Mouse (Mus musculus) right cerebral cortex, postnatal 36 days (tissue): ENCODE results near the gene Fam198a.
A peak's percentile ranks its signal among the peaks of the same experiment; 100 is the strongest.

ENCODE experiments used
- DNase-seq, 2 experiments: peaks; one replicate each; pipeline ENCODE4 v3.0.0; 2022; ENCODE audit warnings: low spot score in 2 of 2, mixed read lengths in 1 of 2

Fam198a gene

GRCm38 (mm10) chr9:121926634-121927405 lies 24.0 kb upstream of the Fam198a start:
- DNase-seq = no peak

DNA sequence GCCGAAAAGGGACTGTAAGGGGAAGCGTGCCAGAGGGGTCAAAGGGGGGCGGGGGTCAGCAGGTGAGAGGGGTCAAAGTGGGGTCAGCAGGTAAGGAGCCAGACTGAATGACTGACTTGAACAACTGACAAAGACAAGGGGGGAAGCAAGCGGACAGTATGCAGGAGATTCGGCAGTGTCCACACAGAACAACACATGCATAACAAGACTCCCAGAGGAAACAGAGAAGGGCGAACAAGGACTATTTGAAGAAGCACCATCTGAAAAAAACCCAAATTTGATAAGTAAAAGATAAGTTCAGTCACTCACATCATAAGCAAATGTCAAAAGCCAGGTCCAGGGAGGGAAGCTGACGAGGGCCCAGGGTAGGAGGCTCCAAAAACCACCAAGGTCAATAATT lies 23.1 kb upstream of the Fam198a start:
- no peak for DNase-seq

GRCm38 (mm10) chr9:121928498-121928897 lies 22.3 kb upstream of the Fam198a start:
- peak; percentile 52 to 56 for DNase-seq

- no peak for DNase-seq
Observed at GRCm38 (mm10) chr9:121934856-121935255, 15.9 kb upstream of the Fam198a start.

GRCm38 (mm10) chr9:121936952-121937351 lies 13.8 kb upstream of the Fam198a start:
- no peak for DNase-seq

DNA sequence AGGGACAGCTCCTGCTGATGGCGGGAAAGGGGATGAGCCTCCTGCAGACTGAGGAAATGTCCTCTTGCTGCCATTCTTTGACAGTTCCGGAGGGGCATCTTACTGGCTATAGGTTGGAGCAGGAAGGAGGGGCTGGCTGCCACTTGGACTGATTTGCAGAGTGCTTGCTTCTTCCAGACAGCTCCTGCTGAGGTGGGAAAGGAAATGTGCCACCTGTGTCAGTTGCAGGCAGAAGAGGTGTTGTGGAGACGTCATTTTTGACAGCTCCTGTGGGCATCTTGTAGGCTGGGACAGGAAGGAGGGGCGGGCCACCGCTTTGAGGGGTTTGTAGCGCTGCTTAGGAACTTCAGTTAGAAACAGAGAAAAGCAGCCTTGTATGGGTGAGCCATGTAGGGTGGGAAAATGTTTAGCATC lies 13.3 kb upstream of the Fam198a start:
- DNase-seq = no peak

DNA sequence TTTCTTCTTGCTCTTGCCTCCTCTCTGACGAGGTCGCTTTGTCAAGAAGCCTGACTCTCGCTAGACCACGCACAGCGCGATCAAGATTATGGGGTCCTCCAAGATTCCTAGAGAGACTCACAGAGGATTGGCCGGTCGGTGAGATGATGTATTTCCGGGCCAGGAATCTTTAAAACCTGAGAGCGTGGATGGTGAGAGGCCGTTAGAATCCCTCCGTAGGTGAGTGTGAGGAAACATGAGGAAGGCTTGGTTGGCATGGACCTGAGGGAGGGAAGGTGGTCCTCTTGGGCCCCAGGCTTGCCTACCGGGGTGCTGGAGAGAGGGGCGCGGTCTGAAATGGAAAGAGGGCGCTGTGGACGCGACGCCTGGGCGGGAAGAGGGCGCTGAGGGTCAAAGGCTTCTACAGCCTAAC lies 12.8 kb upstream of the Fam198a start:
- DNase-seq = no peak

- DNase-seq = no peak
Observed at GRCm38 (mm10) chr9:121943005-121943404, 7.8 kb upstream of the Fam198a start.

DNA sequence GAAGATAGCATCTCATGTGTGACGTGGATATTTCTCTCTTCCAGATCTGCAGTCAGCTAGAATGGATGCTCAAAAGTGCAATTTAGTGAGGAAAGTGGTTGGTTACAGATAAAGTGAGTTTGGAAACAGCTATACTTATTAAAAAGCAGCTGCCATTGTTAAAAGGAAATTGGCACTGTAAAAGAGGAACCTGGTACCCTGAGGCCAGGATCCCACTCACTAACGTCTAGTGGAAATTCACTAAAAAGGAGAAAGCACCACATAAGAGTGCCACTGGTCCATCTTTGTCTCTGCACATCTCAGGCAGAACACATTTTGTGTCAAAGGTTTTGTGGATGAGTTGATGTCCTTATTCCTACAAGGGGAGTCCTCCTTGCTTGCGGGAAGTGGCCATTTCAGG lies 7.2 kb upstream of the Fam198a start:
- DNase-seq = no peak

DNA sequence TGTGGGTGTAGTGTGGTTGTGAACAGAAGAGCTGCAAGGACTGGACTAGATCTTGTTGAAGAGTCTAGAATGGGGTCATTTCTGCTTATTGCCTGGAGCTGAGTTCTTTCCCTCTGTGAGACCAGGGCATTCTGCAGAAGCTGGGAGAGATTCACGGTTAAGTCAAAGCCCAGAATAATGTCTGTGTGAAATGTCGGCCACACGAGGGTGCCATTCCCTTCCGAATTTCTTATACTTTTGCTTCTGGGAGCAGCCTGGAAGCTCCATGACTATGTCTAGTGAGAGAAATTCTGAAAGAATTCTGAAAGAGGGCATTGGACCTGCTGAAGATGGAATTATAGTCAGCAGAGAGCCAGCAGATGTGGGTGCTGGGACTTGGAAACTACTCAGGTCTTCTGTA lies 3.0 kb upstream of the Fam198a start:
- DNase-seq = peak; percentile 52

DNA sequence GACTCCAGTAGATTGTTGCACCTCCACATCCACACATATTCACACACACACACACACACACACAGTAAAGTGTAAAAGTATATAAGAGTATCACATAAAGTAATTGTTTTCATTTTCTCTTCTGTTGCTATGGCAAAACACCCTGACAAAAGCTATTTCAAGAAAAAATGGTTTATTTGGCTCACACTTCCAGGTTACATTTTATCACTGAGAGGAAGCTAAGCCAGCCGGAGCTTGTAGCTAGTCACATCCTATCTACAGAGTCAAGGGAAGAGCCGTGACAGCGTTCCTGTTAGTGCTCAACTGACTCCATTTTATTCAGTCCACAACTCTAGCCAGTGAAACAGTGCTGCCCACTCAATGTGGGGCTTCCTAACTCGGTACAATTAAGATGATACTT lies 2.4 kb upstream of the Fam198a start:
- no peak for DNase-seq

DNA sequence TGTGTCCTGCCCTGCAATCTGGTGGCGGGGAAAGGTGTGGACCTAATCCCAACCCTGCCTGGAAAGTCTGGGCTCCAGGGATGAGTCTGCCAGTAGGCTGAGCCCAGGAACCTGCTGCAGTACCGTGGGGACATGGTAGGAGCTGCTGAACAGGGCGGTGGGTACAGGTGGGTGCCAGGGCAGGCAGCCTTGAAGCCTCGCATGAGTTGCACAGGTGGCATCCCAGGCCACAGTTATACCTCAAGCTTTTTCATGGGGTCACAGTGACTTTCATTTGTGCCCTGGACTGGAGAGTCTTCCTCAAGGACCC lies 281 bp downstream of the Fam198a start:
- DNase-seq = no peak

- no peak for DNase-seq
Observed at GRCm38 (mm10) chr9:121952596-121952995, 1.8 kb downstream of the Fam198a start.

- DNase-seq = no peak
Observed at GRCm38 (mm10) chr9:121959966-121960635, 9.3 kb downstream of the Fam198a start.

DNA sequence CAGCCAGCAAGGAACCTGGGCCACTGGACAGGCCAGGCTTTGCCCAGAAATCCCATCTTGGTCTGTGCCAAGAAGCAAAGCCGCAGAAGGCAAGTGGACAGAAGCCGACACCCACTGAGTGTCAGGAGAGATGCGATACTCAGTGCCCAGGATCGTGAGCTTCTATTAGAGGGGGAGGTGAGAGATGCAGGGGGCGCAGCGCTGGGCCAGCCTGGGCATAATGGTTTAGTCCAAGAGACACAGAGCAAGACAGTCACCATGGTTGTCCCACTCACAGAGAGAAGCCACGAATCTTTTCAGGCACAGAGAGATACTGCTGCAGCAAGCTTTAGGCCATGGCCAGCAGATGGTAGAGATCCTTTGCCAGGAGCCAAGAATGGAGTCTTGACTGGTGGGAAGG lies 14.2 kb downstream of the Fam198a start:
- no peak for DNase-seq

DNA sequence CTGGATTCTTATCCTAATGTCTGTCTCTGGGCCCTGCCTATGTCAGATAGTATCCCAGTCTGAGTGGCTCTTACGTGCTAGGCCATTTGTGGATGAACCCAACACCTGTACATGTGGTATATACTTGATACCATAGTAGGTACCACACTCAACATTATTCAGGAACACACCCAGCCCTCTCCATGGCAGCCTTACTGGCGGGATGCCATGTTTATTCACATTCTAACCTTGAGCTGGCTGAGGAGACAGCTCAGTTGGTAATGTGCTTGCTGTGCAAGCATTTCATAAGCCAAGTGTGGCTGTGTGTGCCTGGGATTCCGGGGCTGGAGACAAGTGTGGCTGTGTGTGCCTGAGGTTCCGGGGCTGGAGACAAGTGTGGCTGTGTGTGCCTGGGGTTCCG lies 17.5 kb downstream of the Fam198a start:
- DNase-seq = no peak

- DNase-seq = no peak
Observed at GRCm38 (mm10) chr9:121969841-121970381, 19.1 kb downstream of the Fam198a start.

GRCm38 (mm10) chr9:121973207-121973606 lies 22.4 kb downstream of the Fam198a start:
- no peak for DNase-seq

DNA sequence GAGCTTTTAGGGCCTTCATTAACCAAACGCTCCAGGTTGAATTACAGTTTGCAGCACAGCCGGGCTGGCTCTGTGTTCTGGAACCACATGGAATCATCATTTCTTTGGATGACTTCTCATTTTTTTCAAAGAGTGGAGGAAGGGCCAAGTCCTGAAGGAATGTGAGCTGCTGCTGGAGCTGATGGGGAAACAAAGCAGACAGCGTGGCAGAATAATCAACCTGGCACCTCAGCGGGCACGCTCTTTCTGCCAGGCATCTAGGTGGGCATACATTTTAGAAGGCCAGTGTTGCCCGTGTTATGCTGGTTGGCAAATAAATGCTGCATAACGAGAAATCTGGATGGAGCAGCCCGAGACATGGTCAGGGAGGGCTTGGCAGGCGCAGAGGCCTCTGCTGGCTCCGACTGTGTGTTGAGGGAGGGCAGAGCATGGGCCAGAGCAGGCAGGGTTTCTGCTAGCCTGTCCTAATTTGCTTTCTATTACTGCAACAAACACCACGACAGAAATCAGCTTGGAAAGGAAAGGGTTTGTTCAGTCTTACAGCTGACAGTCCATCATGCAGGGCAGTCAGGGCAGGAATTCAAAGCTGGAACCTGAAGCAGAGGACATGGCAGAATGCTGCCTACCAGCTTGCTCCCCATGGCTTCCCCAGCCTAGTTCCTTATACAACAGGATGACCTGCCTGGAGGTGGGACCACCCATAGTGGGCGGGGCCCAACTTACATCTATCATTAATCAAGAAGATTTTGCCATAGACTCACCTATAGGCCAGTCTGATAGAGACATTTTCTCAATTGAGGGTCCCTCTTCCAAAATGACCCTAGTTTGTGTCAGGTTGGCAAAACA lies 23.6 kb downstream of the Fam198a start:
- DNase-seq = no peak

GRCm38 (mm10) chr9:121975321-121975720 lies 24.5 kb downstream of the Fam198a start:
- no peak for DNase-seq

DNA sequence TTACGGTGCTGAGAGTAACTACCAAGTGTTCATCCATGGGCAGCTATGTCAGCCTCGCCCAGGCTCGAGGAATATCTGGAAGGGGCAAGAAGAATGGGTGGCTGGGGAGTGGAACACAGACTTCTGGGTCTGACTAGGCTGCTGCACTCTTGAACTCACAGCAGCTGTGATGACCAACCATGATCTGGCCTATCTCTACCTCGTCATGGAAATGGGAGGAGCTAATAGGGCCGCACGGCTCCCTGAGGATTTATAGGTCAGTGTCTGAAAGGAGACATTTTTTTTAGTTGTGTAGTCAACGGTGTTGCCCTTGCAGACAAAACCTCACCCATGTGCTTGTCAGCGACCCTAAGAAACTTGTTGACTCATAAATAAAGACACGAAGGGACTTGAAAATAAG lies 30.3 kb downstream of the Fam198a start:
- no peak for DNase-seq

GRCm38 (mm10) chr9:121981466-121982105 lies 30.8 kb downstream of the Fam198a start:
- no peak for DNase-seq
